Mouse (Mus musculus) heart, embryonic 16.5 days (tissue): Measurements from ENCODE around the gene Gramd1b. TPM values are rescaled to one million over a fixed set of nuclear protein-coding genes. Genes with fewer than 3 reads are reported as not detected.

Experiments used
- ATAC-seq: fragments of 200-750 bp; cut with Nextera tagmentation; replicated peaks from 2 replicates; pipeline ENCODE4 v1.8.0; 2017; ENCODE audit warnings: moderate number of reproducible peaks; ENCODE audit not compliant: insufficient read depth, low FRiP score; ENCODE audit errors: extremely low read depth
- H3K27ac ChIP-seq: fragments of 300-500 bp; sonication (generic); 2 replicates; pipeline ENCODE4 v1.5.1; 2014; ENCODE audit warnings: mild to moderate bottlenecking, low read length, control low read depth, moderate library complexity
- H3K27me3 ChIP-seq: fragments of 300-500 bp; sonication (generic); 2 replicates; pipeline ENCODE4 v1.6.1; 2014; ENCODE audit warnings: low read length, mixed read lengths; ENCODE audit not compliant: control insufficient read depth, insufficient read depth
- H3K36me3 ChIP-seq: fragments of 300-500 bp; sonication (generic); 2 replicates; pipeline ENCODE4 v1.6.1; 2014; ENCODE audit not compliant: control insufficient read depth, insufficient read depth
- H3K4me1 ChIP-seq: fragments of 300-500 bp; sonication (generic); 2 replicates; pipeline ENCODE4 v1.6.1; 2014; ENCODE audit warnings: low read length, mixed read lengths; ENCODE audit not compliant: control insufficient read depth, insufficient read depth
- H3K4me2 ChIP-seq: fragments of 300-500 bp; sonication (generic); 2 replicates; pipeline ENCODE4 v1.6.1; 2014; ENCODE audit warnings: low read depth, mild to moderate bottlenecking, control low read depth, low read length
- H3K4me3 ChIP-seq: fragments of 300-500 bp; sonication (generic); 2 replicates; pipeline ENCODE4 v1.5.1; 2014; ENCODE audit warnings: mild to moderate bottlenecking, control low read depth, low read length
- H3K9ac ChIP-seq: fragments of 300-500 bp; sonication (generic); 2 replicates; pipeline ENCODE4 v1.6.1; 2014; ENCODE audit warnings: low read length, control low read depth
- H3K9me3 ChIP-seq: fragments of 300-500 bp; sonication (generic); replicated peaks from 2 replicates; pipeline ENCODE4 v1.6.1; 2016; ENCODE audit warnings: low read length; ENCODE audit not compliant: control insufficient read depth
- WGBS: fragments of 180-500 bp; shearing (Covaris S2); extraction: QIAGEN DNeasy Blood & Tissue Kit; methylation state at CpG from one replicate; pipeline ENCODE4 v1.1.7; 2014; 5-methylcytosine and 5-hydroxymethylcytosine counted together
- polyA plus RNA-seq: library from polyadenylated mRNA; unstranded; fragments of >200 nt; fragmentation: Nextera tagmentation; extraction: Ambion mirVana; gene quantifications from 2 replicates; pipeline ENCODE4 v1.2.1, GENCODE M21; 2015

Gramd1b gene
- polyA plus RNA-seq, 1 experiment from 2014 or later = 5.9 TPM

- no peak for ATAC-seq
- Histone ChIP-seq H3K4me2 (no peak overlapping the region), H3K9ac (no peak overlapping the region), H3K36me3 (no peaks in the 10 kb centered on the region), H3K27me3 (no peaks in the 10 kb centered on the region), H3K4me1 (peaks cover 11% of the 10 kb centered on the region), H3K9me3 (no peaks in the 10 kb centered on the region), H3K27ac (no peak overlapping the region), H3K4me3 (no peak overlapping the region)
- WGBS = 43% methylated on average over 9 of the region's 9 CpGs
Observed at GRCm38 (mm10) chr9:40339578-40339977, 191.6 kb downstream of the Gramd1b start.

GRCm38 (mm10) chr9:40337131-40337820 lies 193.9 kb downstream of the Gramd1b start:
- H3K27ac ChIP-seq = no peak overlapping the region
- H3K27me3 ChIP-seq = no peaks in the 10 kb centered on the region
- no peaks in the 10 kb centered on the region for H3K9me3 ChIP-seq
- no peak for ATAC-seq
- no peak overlapping the region for H3K9ac ChIP-seq
- H3K4me1 ChIP-seq = peaks cover 11% of the 10 kb centered on the region
- no peak overlapping the region for H3K4me3 ChIP-seq
- H3K36me3 ChIP-seq = no peaks in the 10 kb centered on the region
- 76% methylated on average over 4 of the region's 4 CpGs for WGBS
- H3K4me2 ChIP-seq = no peak overlapping the region

GRCm38 (mm10) chr9:40336701-40337100 lies 194.5 kb downstream of the Gramd1b start:
- Histone ChIP-seq H3K27ac (no peak overlapping the region; the same call in 1 of the 2 replicates), H3K4me1 (peaks cover 11% of the 10 kb centered on the region), H3K9me3 (no peaks in the 10 kb centered on the region), H3K9ac (no peak overlapping the region), H3K4me2 (no peak overlapping the region), H3K27me3 (no peaks in the 10 kb centered on the region), H3K4me3 (no peak overlapping the region), H3K36me3 (no peaks in the 10 kb centered on the region)
- ATAC-seq = no peak
- 46% methylated on average over 5 of the region's 5 CpGs for WGBS

GRCm38 (mm10) chr9:40334617-40335016 lies 196.6 kb downstream of the Gramd1b start:
- WGBS = 78% methylated on average over 2 of the region's 2 CpGs
- H3K4me1 ChIP-seq = peaks cover 11% of the 10 kb centered on the region
- H3K36me3 ChIP-seq = no peaks in the 10 kb centered on the region
- H3K27ac ChIP-seq = no peak overlapping the region
- no peak overlapping the region for H3K9ac ChIP-seq
- ATAC-seq = no peak
- H3K4me3 ChIP-seq = no peak overlapping the region
- no peak overlapping the region for H3K4me2 ChIP-seq
- H3K9me3 ChIP-seq = no peaks in the 10 kb centered on the region
- no peaks in the 10 kb centered on the region for H3K27me3 ChIP-seq

- H3K9me3 ChIP-seq = no peaks in the 10 kb centered on the region
- no peak overlapping the region for H3K27ac ChIP-seq
- 53% methylated on average over 9 of the region's 9 CpGs for WGBS
- peaks cover 11% of the 10 kb centered on the region for H3K4me1 ChIP-seq
- H3K4me3 ChIP-seq = no peak overlapping the region
- no peak overlapping the region for H3K9ac ChIP-seq
- ATAC-seq = no peak
- H3K27me3 ChIP-seq = no peaks in the 10 kb centered on the region
- H3K36me3 ChIP-seq = no peaks in the 10 kb centered on the region
- no peak overlapping the region for H3K4me2 ChIP-seq
Observed at GRCm38 (mm10) chr9:40333649-40334396, 197.4 kb downstream of the Gramd1b start.

GRCm38 (mm10) chr9:40332731-40333648 lies 198.2 kb downstream of the Gramd1b start:
- WGBS = 76% methylated on average over 31 of the region's 31 CpGs
- no peak for ATAC-seq
- Histone ChIP-seq H3K4me3 (no peak overlapping the region), H3K4me2 (no peak overlapping the region), H3K27me3 (no peaks in the 10 kb centered on the region), H3K4me1 (peaks cover 11% of the 10 kb centered on the region), H3K9ac (no peak overlapping the region), H3K9me3 (no peaks in the 10 kb centered on the region), H3K36me3 (no peaks in the 10 kb centered on the region), H3K27ac (no peak overlapping the region)

- Histone ChIP-seq H3K4me1 (peaks cover 9% of the 10 kb centered on the region), H3K9ac (no peak overlapping the region), H3K9me3 (no peaks in the 10 kb centered on the region), H3K4me2 (no peak overlapping the region), H3K4me3 (no peak overlapping the region), H3K27ac (no peak overlapping the region), H3K36me3 (no peaks in the 10 kb centered on the region), H3K27me3 (no peaks in the 10 kb centered on the region)
- WGBS = 81% methylated on average over 4 of the region's 4 CpGs
- no peak for ATAC-seq
Observed at GRCm38 (mm10) chr9:40332326-40332725, 198.9 kb downstream of the Gramd1b start.

- Histone ChIP-seq H3K4me1 (peaks cover 3% of the 10 kb centered on the region; the same call in 1 of the 2 replicates), H3K27me3 (no peaks in the 10 kb centered on the region), H3K4me2 (no peak overlapping the region), H3K36me3 (no peaks in the 10 kb centered on the region), H3K4me3 (no peak overlapping the region), H3K27ac (no peak overlapping the region), H3K9me3 (no peaks in the 10 kb centered on the region), H3K9ac (no peak overlapping the region)
- ATAC-seq = no peak
- 83% methylated on average over 15 of the region's 15 CpGs for WGBS
Observed at GRCm38 (mm10) chr9:40331411-40332286, 199.5 kb downstream of the Gramd1b start.
